Mouse (Mus musculus) erythroblast, embryonic 14.5 days (primary cell): ENCODE measurements around the gene F930015N05Rik.

ENCODE experiments used
- GATA1 ChIP-seq: IDR thresholded peaks from 2 replicates; pipeline ENCODE4 v1.6.1; 2012; ENCODE audit warnings: low read length, inconsistent platforms, mixed read lengths
- TAL1 ChIP-seq: IDR thresholded peaks from 3 replicates; pipeline ENCODE4 v1.6.1; 2012; ENCODE audit warnings: low read length, inconsistent platforms, mixed read lengths

GRCm38 (mm10) chr11:64468737-64469136 is 32.3 kb upstream of the F930015N05Rik start:
- TF ChIP-seq TAL1, result no peak
- no peak for TF ChIP-seq GATA1
